Mouse (Mus musculus) heart, postnatal 10 days (tissue): ENCODE results near the gene Poll. TPM values are rescaled to one million over a fixed set of nuclear protein-coding genes. Genes with fewer than 3 reads are reported as not detected.
"Not testable (repeated sequence)": the region's sequence is repeated elsewhere in the genome, so short reads cannot be mapped to it uniquely, and the experiment has no call there.

Source experiments
- DNase-seq, 2 experiments: peaks; one replicate each; pipeline ENCODE4 v3.0.0; 2021
- intact Hi-C: fragments of 180-260 bp; cut with DNase I; formaldehyde crosslinking; loops from one replicate; pipeline ENCODE4 v1.15.1; 2025
- total RNA-seq, 2 experiments: library from RNA; stranded (reverse); gene quantifications; 2 replicates each; pipeline ENCODE4 v1.2.3; 2021

Poll gene
- total RNA-seq, 2 experiments from 2014 or later, result 7.4 to 8.9 TPM

DNA sequence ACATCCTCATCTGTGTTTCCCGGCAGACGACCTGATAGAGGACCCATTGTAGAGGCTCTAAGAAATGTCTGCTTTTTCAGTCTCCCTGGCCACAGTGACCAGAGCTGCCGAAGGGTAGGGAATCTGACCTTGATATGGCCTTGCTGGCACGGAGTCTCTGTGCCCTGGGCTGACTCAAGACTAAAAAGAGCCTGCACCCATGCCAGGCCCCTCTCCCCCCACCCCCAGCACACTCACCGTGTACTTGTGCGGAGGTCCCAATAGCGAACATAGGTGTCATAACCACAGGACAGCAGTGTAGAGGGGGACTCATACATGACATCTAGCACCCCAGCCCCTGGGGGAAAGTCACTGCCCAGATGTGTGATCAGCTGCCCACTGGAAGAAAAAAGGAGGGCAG, 19.1 kb upstream of the Poll start:
- intact Hi-C loops, result loop anchor here (5.0 to 10.0 kb wide), 2 partner anchors 78 to 425 kb away; partner anchors contain the start of gene Hps6
- peak; percentile 50 to 57 for DNase-seq

DNA sequence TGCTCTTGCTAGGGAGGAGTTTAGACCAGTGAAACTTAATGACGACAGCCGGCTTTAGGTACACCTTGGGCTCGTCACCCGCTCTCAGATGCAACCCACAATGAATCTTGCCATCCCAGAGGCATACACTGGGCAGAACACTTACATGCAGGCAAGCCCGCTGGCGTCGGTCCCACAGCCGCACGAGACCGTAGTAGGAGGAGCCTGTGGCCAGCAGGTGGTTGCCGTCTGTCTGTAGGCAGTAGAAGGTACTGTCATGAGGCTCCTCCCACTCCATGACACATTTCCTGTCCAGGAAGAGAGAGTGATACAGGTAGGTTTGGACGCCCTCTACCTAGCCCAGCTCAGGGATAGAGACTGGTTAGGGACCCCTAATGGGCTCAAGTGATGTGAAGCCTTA, 18.6 kb upstream of the Poll start:
- DNase-seq, result peak; percentile 51 to 57
- intact Hi-C loops, result loop anchor here (5.0 to 10.0 kb wide), 2 partner anchors 78 to 426 kb away; partner anchors contain the start of gene Hps6

DNA sequence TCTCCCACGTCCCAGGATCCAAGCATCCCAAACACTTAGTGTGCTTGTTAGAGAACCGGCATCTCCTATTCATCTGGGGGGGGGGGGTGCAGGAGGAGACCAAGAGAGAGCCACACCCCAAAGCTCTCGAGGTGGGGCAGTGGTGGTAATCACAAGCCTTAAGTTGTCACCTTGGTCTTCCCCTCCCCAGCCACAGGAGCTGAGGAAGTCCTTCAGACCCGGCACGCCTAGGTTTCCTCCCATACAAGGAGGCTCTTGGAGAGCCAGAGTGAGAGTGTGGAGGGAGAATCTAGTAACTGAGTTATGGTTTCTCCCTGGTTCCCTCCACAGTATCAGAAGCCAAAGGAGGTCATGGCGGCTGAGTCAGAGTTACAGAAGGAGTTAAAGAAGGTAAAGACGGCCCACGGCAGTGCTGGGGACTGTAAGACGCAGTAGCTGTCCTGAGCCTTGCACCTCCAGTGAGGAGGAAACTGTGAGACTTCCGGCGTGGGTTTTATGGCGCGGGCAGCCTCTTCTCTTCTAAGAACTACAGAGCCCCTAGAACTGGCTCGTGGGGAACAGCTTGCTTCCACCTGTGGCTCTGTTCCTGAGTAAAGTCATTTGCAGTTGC, 16.9 kb upstream of the Poll start:
- intact Hi-C loops, result loop anchor here (5.0 to 10.0 kb wide), 2 partner anchors 80 to 428 kb away; partner anchors contain the start of gene Hps6
- DNase-seq, result no peak

DNA sequence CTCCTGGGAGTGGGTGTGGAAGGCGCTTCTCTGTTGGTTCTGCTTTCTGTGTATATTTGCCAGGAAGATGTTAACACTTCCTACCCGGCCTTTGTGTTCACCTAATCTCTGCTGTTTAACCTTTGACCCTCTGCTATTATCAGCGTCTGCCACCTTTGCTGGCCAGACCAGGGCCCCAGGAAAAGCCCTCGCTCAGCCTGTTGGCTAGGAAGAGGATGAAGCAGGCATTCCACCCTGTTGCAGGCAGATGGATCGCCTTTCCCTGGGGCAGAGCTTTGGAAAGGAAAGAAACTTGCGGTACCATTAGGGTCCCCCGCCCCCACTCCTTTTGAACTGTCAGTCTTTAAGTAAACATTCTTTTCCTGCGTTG, 15.3 kb upstream of the Poll start:
- peak in 1 of 2 experiments; percentile 22 for DNase-seq
- intact Hi-C loops, result loop anchor here (5.0 to 10.0 kb wide), 2 partner anchors 82 to 429 kb away; partner anchors contain the start of gene Hps6

DNA sequence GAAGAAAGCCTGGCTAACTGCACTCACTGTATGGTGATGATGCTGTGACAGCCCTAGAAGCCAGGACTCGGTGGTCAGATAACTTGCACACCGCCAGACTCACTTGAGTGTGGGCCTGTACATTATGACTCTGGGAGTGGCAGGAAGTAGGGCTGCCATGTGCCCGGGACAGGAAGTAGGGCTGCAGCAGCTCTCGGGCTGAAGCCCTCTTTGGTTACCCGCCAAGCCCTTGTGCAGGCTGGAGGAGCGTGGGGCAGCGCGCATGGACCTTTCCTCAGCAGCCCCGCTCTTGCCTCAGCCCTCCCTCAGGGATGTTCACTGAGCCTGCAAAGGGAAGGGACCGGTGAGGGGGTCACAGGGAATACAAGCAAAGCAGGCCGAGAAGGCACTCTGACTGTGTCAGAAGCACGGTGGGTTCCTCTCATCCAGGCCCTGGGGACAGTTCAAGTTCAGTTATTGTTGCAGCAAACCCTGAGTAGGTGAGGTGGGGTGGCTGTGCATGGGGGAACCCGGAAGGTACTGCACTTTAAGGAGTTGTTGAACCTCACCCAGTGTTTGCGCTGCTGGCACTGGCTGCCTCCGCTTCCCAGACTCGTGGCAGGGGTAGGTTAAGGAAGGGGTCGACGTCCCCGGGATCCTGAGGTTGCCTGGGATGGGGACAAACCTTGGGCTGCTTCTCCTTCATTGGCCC, 14.8 kb upstream of the Poll start:
- intact Hi-C loops, result loop anchor here (1.0 to 10.0 kb wide), 3 partner anchors 82 to 430 kb away; partner anchors contain the start of gene Hps6
- peak; percentile 28 to 30 for DNase-seq

DNA sequence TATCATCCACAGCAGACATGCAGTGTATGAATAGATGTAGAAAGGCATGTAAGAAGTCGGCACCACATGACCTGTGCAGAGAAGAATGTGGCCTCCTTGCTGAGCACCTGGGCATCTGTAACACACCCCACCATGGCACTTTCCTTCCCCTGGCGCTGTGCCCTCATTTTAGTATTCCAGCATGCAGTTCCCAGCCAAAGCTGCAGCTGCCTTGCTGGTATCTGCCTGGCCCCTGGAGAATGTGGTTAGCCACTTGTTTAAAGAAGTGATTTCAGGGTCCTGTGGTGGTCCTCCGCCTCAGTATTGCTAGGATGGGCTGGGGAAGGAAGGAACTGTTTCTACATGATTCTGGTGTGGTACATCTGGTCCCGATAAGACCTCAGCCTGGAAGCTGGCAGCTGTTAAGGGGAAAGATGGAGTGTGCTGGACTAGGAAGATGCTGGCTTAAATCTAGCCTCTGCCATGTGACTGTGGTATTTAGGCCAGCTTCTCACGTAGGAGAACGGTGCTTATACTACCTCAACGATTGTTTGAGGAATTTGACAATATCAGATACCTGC, 14.1 kb upstream of the Poll start:
- DNase-seq, result peak in 1 of 2 experiments; percentile 35
- intact Hi-C loops, result loop anchor here (1.0 to 10.0 kb wide), 2 partner anchors 173 to 430 kb away; partner anchors contain the start of gene Hps6

DNA sequence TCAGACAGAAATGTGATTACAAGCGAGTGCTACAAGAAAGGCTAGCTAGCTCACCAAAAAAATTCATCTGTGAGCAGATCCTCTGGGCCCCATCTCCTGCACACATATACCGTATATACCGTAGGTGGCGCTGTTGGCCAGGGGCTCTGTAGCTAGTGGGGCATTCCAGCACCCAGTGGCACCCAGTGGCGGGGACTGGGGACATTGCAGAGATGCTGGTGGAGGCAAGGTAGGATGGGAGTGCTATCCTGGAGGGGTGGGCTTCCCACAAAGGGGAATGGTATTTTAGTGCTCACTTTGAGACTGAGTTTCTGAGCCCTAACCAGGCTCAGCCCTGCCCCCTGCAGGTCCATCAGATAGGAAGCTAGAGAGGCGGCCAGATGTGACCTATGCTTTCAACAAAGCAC, 13.5 kb upstream of the Poll start:
- peak; percentile 86 to 90 for DNase-seq
- intact Hi-C loops, result loop anchor here (1.0 to 10.0 kb wide), 2 partner anchors 173 to 431 kb away; partner anchors contain the start of gene Hps6

DNA sequence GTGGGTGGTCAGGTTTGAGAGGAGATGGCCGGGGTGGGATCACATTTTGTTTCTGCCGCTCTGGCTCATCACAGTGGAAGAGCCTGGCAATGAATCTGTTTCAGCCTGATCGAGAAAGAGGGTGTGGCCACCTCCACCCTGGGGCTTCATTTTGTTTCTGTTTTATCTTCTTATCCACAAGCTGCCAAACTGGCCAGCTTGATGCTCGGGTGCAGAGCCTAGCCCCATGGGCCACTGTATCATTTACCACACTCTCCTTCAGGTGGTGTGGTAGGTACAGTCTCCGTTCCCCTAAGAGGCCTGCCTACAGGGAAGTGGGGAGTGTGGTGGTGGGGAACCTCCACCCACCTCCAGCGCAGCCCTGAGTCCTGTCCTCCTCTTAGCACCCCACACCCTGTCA, 12.7 kb upstream of the Poll start:
- no peak for DNase-seq
- intact Hi-C loops, result loop anchor here (10.0 kb wide), 1 partner anchor 432 kb away; the partner anchor contains the start of gene Hps6

DNA sequence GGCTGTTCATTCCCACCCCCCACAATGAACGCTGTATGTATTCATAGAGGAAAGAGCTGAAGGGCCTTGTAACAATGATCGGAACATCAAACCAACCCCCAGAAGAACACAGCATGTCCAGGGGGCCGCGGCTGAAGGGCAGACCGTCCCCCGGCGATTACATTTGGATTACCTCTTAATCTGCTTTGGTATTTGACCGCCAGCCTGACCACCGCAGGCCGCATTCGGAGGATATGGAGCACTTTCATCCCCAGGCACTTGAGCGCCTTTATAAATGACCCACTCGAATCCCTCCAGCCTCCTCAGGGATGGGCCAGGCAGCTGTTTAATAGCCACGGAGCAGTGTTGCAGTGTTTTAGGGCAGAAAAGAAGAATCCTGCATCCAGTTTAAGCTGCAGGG, 7.0 kb upstream of the Poll start:
- no peak for DNase-seq
- intact Hi-C loops, result no loop called here

DNA sequence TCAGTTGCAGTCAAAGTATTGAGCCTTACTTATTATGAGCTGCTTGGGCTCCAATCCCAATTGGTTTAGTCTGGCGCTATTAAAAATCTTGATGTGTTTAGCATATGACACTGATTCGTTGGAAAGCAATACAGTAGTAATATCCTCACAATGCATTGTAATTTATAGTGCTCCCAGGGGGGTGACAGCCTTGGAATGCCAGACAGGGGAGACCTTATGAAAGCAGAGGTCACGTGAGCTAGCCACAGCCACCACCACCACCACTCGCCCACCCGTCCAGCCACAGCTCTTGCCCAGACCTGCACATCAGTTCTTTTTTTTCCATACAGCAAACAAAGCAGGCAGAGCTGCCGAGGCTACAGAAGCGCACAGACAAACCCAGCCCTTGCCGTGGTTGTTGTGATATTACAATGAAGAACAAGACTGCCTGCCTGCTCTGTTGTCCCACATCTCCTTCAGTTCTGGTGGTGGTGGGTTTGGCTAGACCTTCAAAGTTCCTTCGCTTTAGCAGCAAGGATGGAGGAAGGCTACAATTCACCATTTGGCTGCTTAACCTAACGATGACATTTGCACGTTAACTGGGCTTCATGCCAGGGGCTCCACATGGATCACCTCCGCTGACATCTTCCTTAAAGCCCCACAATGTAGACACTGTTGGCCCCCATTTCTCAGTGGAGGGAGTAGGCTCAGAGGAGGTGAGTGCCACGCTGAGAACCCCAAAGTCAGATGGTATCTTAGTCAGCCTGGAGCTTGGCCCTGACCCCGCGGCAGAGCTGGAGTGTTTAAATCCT, 5.8 kb upstream of the Poll start:
- intact Hi-C loops, result no loop called here
- no peak for DNase-seq

DNA sequence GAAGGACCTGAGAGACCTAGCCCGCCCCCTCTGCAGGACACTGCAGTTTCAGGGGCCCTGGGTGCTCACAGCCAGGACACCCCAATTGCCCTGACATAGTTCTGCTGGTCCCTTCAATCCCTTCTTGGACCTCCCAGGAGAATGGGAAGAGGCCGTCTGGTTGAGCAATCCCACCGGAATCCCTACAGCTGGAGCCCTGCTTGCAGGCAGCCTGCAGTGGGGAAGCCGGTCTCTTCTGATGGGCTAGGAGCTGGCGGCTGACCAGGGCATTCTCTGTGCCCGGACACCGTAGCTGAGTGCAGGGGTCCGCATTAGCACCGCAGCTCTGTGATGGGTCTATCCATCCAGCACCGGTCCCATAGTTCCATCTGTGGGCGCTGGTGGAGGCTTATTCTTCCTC, 6.2 kb downstream of the Poll start:
- no peak for DNase-seq
- intact Hi-C loops, result no loop called here

DNA sequence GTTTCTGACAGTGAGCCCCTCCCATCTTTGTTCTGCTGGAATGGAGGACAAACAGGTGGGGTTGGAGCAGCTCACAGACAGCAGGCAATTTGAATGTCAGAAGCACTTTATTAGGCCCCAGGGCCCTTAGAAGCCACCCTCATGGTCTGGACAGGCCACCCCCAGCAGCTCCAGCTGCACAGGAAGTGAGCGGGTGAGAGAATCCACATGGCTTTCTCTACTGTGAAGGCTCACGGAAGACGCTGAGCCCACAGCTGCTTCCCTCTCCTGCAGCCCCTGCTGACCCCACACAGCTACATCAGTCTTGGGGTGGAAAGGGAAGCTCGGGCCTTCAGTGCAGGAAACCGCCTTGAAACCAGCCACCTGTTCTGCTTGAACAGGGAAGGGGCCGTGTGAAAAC, 8.1 kb downstream of the Poll start:
- no peak for DNase-seq
- intact Hi-C loops, result no loop called here

DNA sequence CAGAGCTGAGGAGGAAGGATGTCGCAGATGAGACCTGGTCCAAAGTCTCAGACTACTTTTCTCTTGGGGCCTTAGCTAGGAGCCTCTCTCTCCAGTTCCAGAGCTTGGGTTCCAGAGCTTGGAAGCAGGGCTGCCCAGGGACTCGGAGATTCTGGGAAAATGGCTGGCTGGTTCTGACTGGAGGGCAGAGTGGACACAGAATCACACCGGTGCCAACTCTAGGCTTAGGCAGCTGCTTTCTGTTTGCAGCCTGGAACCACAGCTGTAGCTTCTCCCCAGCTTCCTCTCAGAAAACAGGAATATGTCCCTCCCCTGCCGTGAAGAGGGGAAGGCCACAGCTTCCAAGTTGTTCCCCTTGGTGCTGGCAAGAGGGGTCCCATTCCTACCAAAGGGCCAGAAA, 10.4 kb downstream of the Poll start:
- intact Hi-C loops, result loop anchor here (5.0 kb wide), 2 partner anchors 243 to 373 kb away; no protein-coding TSS in a partner anchor
- no peak for DNase-seq

DNA sequence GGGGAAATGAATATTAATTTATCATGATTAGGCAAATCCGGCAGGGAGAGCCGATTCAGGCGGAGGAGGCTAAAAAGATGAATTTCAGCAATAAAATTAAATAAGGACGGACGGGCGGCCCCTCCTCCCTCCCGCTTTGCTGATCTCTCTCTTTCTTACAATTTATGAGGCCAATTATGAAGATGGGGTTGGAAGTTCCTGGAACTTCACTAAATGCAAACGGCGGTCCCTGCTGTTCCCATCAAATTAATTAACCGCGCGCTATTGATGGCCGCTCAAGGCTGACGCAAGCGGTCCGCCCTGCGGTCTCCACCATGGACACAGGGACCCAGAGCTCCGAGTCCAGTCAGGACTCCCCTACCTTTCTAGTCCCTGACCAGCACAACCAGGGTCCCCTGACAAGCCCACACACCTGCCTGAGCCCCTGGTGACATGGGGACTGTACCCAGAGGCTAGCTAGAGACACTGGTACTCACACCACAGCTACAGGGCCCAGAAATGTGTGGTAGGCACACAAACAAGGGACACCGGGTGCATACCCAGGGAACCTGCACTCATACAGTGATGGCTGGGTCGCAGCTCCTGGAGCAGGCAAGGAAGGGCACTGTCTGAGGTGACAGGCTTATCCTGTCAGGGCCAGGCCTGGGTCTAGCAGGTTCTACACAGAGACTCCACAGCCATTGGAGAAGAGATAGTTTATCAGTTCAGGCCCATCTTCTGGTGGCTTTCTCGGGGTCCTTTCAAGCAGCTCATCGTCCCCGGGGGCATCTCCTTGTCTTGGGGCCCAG, 11.0 kb downstream of the Poll start:
- intact Hi-C loops, result loop anchor here (5.0 kb wide), 2 partner anchors 242 to 372 kb away; no protein-coding TSS in a partner anchor
- no peak for DNase-seq

DNA sequence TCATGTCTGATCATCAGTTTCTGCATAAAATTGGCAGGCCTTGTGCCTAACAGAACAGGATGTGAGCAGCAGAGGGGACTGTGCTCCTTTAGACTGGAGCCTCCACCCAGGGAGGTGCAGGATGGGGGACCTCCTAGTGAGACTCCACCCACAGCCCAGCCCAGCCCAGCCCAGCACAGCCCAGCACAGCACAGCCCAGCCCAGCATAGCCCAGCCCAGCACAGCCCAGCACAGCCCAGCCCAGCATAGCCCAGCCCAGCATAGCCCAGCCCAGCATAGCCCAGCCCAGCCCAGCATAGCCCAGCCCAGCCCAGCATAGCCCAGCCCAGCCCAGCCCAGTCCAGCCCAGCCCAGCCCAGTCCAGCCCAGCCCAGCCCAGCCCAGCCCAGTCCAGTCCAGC, 12.1 kb downstream of the Poll start:
- DNase-seq, result not testable (repeated sequence)
- intact Hi-C loops, result loop anchor here (5.0 kb wide), 2 partner anchors 241 to 371 kb away; no protein-coding TSS in a partner anchor

DNA sequence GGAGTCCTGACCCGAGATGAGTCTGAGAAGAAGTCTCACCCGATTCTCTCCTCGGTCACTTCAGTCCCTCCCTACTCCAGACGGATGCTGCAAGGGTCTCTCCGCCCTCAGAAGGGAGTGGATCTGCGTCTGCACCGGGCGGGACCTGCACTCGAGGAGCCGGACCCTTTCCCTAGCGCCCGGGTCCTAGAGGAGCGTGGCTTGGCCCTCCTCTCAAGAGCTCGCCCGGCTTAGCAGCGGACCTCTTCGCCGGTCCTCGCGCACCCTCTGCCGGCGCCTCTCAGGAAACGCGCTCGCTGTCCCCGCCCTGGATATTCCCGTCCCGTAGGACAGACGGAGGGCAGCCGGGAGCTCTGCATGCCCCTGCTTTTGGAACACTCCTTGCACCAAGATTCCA, 15.4 kb downstream of the Poll start:
- intact Hi-C loops, result loop anchor here (1.0 to 5.0 kb wide), 6 partner anchors 58 to 368 kb away; no protein-coding TSS in a partner anchor
- peak; percentile 87 to 90 for DNase-seq

DNA sequence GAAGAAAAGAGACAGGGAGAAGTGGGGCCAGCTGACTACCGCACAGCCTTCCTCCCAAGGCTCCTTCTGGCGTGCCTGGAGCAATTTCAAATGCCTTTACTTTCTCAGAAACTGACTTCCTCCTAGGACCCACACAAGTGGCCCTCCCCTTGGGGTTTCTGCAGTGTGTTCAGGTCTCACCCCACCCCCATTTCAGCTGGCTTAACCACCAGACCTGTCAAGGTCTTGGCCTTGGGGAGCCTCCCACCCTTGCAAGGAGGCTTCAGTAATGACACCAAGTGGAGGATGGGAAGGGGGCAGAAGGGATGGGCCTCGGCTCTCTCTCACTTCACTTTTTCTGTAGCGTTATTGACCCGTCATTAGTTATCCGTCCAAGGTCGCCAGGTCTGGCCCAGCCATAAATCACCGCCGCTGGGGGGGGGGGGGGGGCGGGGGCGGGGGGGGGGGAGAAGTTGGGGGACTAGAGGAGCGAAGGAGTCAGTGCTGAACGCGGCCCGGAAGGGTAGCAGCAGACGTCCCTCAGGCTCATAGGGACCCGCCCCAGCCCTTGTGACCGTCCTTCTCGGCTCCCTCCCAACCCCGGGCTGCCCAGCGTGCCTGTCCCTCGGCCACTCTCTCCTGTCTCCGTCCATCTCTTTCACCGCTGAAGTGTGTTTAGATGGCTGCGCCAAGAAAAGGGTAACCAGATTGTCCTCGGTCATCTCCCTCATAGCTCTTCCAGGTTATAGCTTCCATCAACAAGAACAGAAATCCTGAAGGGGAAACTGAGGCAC, 16.0 kb downstream of the Poll start:
- intact Hi-C loops, result loop anchor here (2.0 to 5.0 kb wide), 3 partner anchors 58 to 262 kb away; no protein-coding TSS in a partner anchor
- DNase-seq, result peak in 1 of 2 experiments; percentile 43

DNA sequence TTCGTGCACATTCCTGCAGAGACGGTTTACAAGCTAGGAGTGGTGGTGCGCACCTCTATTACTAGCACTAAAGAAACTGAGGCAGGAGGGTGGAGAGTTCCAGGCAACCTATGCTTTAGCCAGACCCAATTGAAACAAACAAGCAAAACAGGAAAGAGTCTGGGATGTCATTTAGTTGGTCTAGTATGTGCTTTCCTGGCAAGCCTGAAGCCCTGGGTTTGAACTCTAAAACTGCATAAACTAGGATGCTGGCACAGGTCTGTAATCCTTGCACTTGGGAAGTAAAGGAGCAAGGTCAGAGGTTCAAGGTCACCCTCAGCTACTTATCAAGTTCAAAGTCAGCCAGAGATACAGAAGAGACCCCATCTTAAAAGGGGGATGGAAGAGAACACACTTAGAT, 18.3 kb downstream of the Poll start:
- intact Hi-C loops, result loop anchor here (5.0 kb wide), 1 partner anchor 105 kb away; no protein-coding TSS in a partner anchor
- no peak for DNase-seq
